In the genomic region with DNA sequence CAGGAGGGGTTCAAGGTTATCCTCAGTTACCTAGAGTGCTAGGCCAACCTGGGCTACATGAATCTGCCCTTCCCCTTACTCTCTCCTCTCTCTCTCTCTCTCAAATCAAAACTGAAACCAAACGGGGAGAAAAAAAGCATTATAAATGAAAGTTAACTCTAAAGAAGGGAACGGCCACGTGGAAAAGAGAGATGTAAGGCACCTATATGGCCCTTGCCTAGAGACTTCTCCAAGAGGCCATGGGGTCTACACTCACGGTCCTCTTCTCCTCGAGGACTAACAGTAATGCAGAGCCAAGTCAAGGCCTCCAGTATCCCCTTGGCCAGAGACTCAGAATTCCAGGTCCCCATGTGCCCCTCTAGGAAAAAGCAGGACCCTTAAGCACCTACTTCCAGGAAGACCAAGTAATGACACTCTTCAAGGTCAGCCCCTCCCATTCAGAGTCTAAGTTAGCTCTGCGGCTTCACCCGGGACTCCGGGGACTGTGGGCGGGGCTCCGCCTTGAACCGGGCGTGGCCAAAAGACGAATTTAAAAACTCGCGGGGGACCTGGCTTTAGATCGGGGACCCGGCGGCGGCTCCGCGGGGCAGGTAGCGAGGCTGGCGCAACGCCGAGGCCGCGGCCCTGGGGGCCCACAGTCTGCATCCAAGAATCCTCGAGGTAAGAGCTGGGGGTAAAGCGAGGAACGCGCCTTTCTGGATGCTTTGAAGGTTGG, we compare ENCODE assay signal across 8 mouse cellular contexts. TPM values are rescaled to one million over a fixed set of nuclear protein-coding genes. Genes with fewer than 3 reads are reported as not detected.
DNase-seq lines count a peak whose midpoint lies in the region; ATAC-seq lines count a peak whose summit lies in the region.

Nfkbid (plus strand) TSS at position 558 of the 715 bp plus-strand sequence.

- WGBS in heart, embryonic 11.5 days (ENCODE audit: insufficient replicate concordance) = 9% methylated on average over 31 of the region's 31 CpGs
- WGBS in lung, embryonic 15.5 days = 9% methylated on average over 31 of the region's 31 CpGs
- WGBS in neural tube, embryonic 14.5 days = 10% methylated on average over 31 of the region's 31 CpGs

- peaks cover 7% of the 10 kb centered on the region; the same call in 1 of the 2 replicates for H3K27me3 ChIP-seq in heart, embryonic 11.5 days (ENCODE audit: control insufficient read depth, insufficient read depth, low read length)
- no peaks in the 10 kb centered on the region; the same call in 1 of the 2 replicates for H3K27me3 ChIP-seq in lung, embryonic 15.5 days
- no peaks in the 10 kb centered on the region for H3K27me3 ChIP-seq in neural tube, embryonic 14.5 days (ENCODE audit: control insufficient read depth, insufficient read depth, low read length)

- H3K27ac ChIP-seq in heart, embryonic 11.5 days (ENCODE audit: low read depth, low read length) = peak within 1 kb of the TSS; percentile 41; the same call in 1 of the 2 replicates
- H3K27ac ChIP-seq in lung, embryonic 15.5 days = peak within 1 kb of the TSS; percentile 69
- H3K27ac ChIP-seq in neural tube, embryonic 14.5 days (ENCODE audit: low read depth, low read length) = no peak within 1 kb of the TSS; the same call in 1 of the 2 replicates

- H3K4me1 ChIP-seq in heart, embryonic 11.5 days (ENCODE audit: control insufficient read depth, insufficient read depth, low read length) = no peaks in the 10 kb centered on the region; the same call in 1 of the 2 replicates
- H3K4me1 ChIP-seq in lung, embryonic 15.5 days = peaks cover 13% of the 10 kb centered on the region; the same call in 1 of the 2 replicates
- 0 out of 2 replicates have a peak, but pooled peaks cover 3% of the 10 kb centered on the region for H3K4me1 ChIP-seq in neural tube, embryonic 14.5 days (ENCODE audit: control insufficient read depth, insufficient read depth, low read length)

- H3K36me3 ChIP-seq in heart, embryonic 11.5 days (ENCODE audit: control insufficient read depth, insufficient read depth, low read length) = peaks cover 2% of the 10 kb centered on the region; the same call in 1 of the 2 replicates
- H3K36me3 ChIP-seq in lung, embryonic 15.5 days = no peaks in the 10 kb centered on the region; the same call in 1 of the 2 replicates
- H3K36me3 ChIP-seq in neural tube, embryonic 14.5 days (ENCODE audit: control insufficient read depth, insufficient read depth, low read length) = no peaks in the 10 kb centered on the region

- H3K4me3 ChIP-seq in heart, embryonic 11.5 days (ENCODE audit: low read depth, low read length) = peak within 1 kb of the TSS; percentile 54
- H3K4me3 ChIP-seq in lung, embryonic 15.5 days = peak within 1 kb of the TSS; percentile 56
- peak within 1 kb of the TSS; percentile 55 for H3K4me3 ChIP-seq in neural tube, embryonic 14.5 days (ENCODE audit: low read depth, low read length)

- peak within 1 kb of the TSS; percentile 71 for H3K9ac ChIP-seq in heart, embryonic 11.5 days (ENCODE audit: low read depth, low read length)
- H3K9ac ChIP-seq in lung, embryonic 15.5 days = peak within 1 kb of the TSS; percentile 42
- peak within 1 kb of the TSS; percentile 63 for H3K9ac ChIP-seq in neural tube, embryonic 14.5 days (replicated peaks; ENCODE audit: low read depth, low read length)

- H3K4me2 ChIP-seq in heart, embryonic 11.5 days = peak within 1 kb of the TSS; percentile 96
- peak within 1 kb of the TSS; percentile 93 for H3K4me2 ChIP-seq in lung, embryonic 15.5 days
- peak within 1 kb of the TSS; percentile 85 for H3K4me2 ChIP-seq in neural tube, embryonic 14.5 days (ENCODE audit: low read depth, low read length)

- no peaks in the 10 kb centered on the region for H3K9me3 ChIP-seq in heart, embryonic 11.5 days (replicated peaks; ENCODE audit: control insufficient read depth, low read length)
- no peaks in the 10 kb centered on the region for H3K9me3 ChIP-seq in lung, embryonic 15.5 days
- no peaks in the 10 kb centered on the region for H3K9me3 ChIP-seq in neural tube, embryonic 14.5 days (ENCODE audit: control insufficient read depth, low read length)

- ATAC-seq in CD4-positive, CD25-positive, alpha-beta regulatory T cell, adult 4 months = peak; percentile 50
- peak; percentile 34 for ATAC-seq in activated CD4-positive, CD25-positive, alpha-beta regulatory T cell, adult 4 months
- ATAC-seq in heart, embryonic 11.5 days (replicated peaks; ENCODE audit: insufficient number of reproducible peaks, low FRiP score, low TSS enrichment) = no peak
- no peak; the same call in 1 of the 2 replicates for ATAC-seq in lung, embryonic 15.5 days (ENCODE audit: borderline replicate concordance, extremely low read depth, low FRiP score, low TSS enrichment)
- ATAC-seq in neural tube, embryonic 14.5 days (ENCODE audit: low read depth) = peak; percentile 7

- DNase-seq in embryo, embryonic 11 days = peak; percentile 72
- peak; percentile 70 for DNase-seq in kidney, adult 9 months
- peak; percentile 95 for DNase-seq in thymus, postnatal 25 days

RNA-seq across cellular contexts. Expression of gene Nfkbid, which starts in this region (rescaled TPM):
- polyA plus RNA-seq in CD4-positive, CD25-positive, alpha-beta regulatory T cell, adult 4 months (2017; shearing (Covaris generic)) = 10 to 100 TPM; 39.2 to 44.4 TPM
- 10 to 100 TPM; 36.5 to 41.2 TPM for polyA plus RNA-seq in activated CD4-positive, CD25-positive, alpha-beta regulatory T cell, adult 4 months (2017; shearing (Covaris generic))
- polyA plus RNA-seq in heart, embryonic 11.5 days (2014; fragmentation: Nextera tagmentation; extraction: Ambion mirVana) = 1.0 and 1.4 TPM in 2 replicates
- 1.5 and 2.1 TPM in 2 replicates for polyA plus RNA-seq in lung, embryonic 15.5 days (2015; fragmentation: Nextera tagmentation; extraction: Ambion mirVana)
- 2.5 and 3.1 TPM in 2 replicates for polyA plus RNA-seq in neural tube, embryonic 14.5 days (2014; fragmentation: Nextera tagmentation; extraction: Ambion mirVana)

Comparison
In these comparisons a context has a peak if more than half of its experiments do, and no peak if none do; other contexts are left out.
1. ATAC-seq: peak in CD4-positive, CD25-positive, alpha-beta regulatory T cell, adult 4 months (single experiment), activated CD4-positive, CD25-positive, alpha-beta regulatory T cell, adult 4 months (single experiment) and neural tube, embryonic 14.5 days (single experiment); none in heart, embryonic 11.5 days (single experiment) and lung, embryonic 15.5 days (single experiment).
2. Peak in every context shown above with its lines, with median percentiles within 50 percentile points of each other: DNase-seq, H3K4me2 ChIP-seq, H3K4me3 ChIP-seq and H3K9ac ChIP-seq.